ENCODE assay signal across 17 mouse cellular contexts in the genomic region with DNA sequence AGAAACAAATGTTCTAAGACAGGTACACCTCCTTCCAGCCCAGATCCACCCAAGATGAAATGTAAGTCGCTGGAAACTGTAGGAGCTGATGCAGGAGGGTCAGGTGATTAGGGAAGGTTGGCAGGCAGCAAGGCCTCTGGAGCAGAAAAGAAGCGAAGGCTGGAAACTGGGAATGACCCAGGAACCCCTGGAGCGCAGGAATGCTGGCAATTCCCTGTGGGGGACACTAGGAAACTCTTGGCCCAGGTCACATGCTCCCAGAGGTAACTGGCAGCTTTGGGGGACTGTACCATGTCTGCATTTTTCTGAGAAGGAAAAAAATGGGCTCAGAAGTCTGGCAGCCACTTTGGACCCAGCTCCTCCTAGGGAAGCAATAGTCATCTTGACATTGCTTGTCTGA.
DNase-seq lines count a peak whose midpoint lies in the region; ATAC-seq lines count a peak whose summit lies in the region.
"Had no signal": no experiment of that assay in that cellular context is flagged by ENCODE, and none has a peak within 500 bp of the region (broad histone marks: within the 10 kb centered on the region; RNA-seq: fewer than 3 reads in every experiment).

No protein-coding gene starts in this region.

- no peak for ATAC-seq in kidney, embryonic 14.5 days (ENCODE audit: low FRiP score, low TSS enrichment)
- ATAC-seq: activated CD4-positive, CD25-positive, alpha-beta regulatory T cell, adult 4 months; inflammation-experienced regulatory T-cells, adult 6 months had no signal

- H3K36me3 ChIP-seq in kidney, embryonic 14.5 days (ENCODE audit: control insufficient read depth, insufficient read depth, low read length) = no peaks in the 10 kb centered on the region
- peaks cover 3% of the 10 kb centered on the region; the same call in 1 of the 2 replicates for H3K36me3 ChIP-seq in limb, embryonic 10.5 days
- H3K36me3 ChIP-seq: forebrain, embryonic 12.5 days; neural tube, embryonic 13.5 days had no signal

- WGBS in kidney, embryonic 14.5 days = 48% methylated on average over 3 of the region's 3 CpGs
- 30% methylated on average over 3 of the region's 3 CpGs for WGBS in limb, embryonic 10.5 days

- H3K4me1 ChIP-seq in kidney, embryonic 14.5 days (ENCODE audit: control insufficient read depth, insufficient read depth, low read length) = peaks cover 60% of the 10 kb centered on the region
- H3K4me1 ChIP-seq in limb, embryonic 10.5 days = peaks cover 60% of the 10 kb centered on the region

- intact Hi-C loops in heart, postnatal 25 days (cut with DNase I) = no loop called here

- H3K9me3 ChIP-seq in kidney, embryonic 14.5 days (ENCODE audit: control insufficient read depth, low read length) = no peaks in the 10 kb centered on the region
- no peaks in the 10 kb centered on the region for H3K9me3 ChIP-seq in limb, embryonic 10.5 days (replicated peaks)
- H3K9me3 ChIP-seq: forebrain, embryonic 12.5 days; neural tube, embryonic 13.5 days had no signal

- peak overlapping the region; percentile 47 for H3K27ac ChIP-seq in kidney, embryonic 14.5 days (ENCODE audit: low read depth, low read length)
- peak overlapping the region; percentile 50 for H3K27ac ChIP-seq in limb, embryonic 10.5 days
- H3K27ac ChIP-seq: forebrain, embryonic 12.5 days; liver, embryonic 14.5 days; neural tube, embryonic 13.5 days had no signal

- H3K27me3 ChIP-seq in kidney, embryonic 14.5 days (ENCODE audit: control insufficient read depth, insufficient read depth, low read length) = no peaks in the 10 kb centered on the region
- no peaks in the 10 kb centered on the region; the same call in 1 of the 2 replicates for H3K27me3 ChIP-seq in limb, embryonic 10.5 days (ENCODE audit: low read depth, poor library complexity, severe bottlenecking)
- H3K27me3 ChIP-seq: forebrain, embryonic 12.5 days; neural tube, embryonic 13.5 days had no signal

- H3K9ac ChIP-seq in kidney, embryonic 14.5 days (ENCODE audit: low read depth, low read length) = no peak overlapping the region
- H3K9ac ChIP-seq: forebrain, embryonic 12.5 days; liver, embryonic 14.5 days; neural tube, embryonic 13.5 days had no signal

- H3K4me2 ChIP-seq in kidney, embryonic 14.5 days (replicated peaks; ENCODE audit: low read depth, low read length) = no peak overlapping the region
- H3K4me2 ChIP-seq: forebrain, embryonic 12.5 days; neural tube, embryonic 13.5 days had no signal

- peak; percentile 92 for DNase-seq in heart, adult 11 months
- no peak for DNase-seq in heart, postnatal 25 days (ENCODE audit: low spot score)
- DNase-seq in R1 (ENCODE audit: low read depth, low spot score) = peak; percentile 89
- DNase-seq in limb, embryonic 10.5 days (ENCODE audit: low spot score) = no peak
- no peak for DNase-seq in yolk sac, embryonic 10.5 days (ENCODE audit: low spot score)
- DNase-seq in urinary bladder, postnatal 10 days (ENCODE audit: low spot score) = no peak
- DNase-seq: cerebellum, adult 11-12 months; gastrocnemius, postnatal 10 days; heart, postnatal 10 days; layer of hippocampus, adult 9-11 months; lung, postnatal 14 days had no signal

- H3K4me3 ChIP-seq in kidney, embryonic 14.5 days (ENCODE audit: low read length) = no peak overlapping the region
- H3K4me3 ChIP-seq in limb, embryonic 10.5 days = no peak overlapping the region
- H3K4me3 ChIP-seq: forebrain, embryonic 12.5 days; neural tube, embryonic 13.5 days had no signal

Comparison
In these comparisons a context has a peak if more than half of its experiments do, and no peak if none do; other contexts are left out.
1. DNase-seq: peak in heart, adult 11 months (single experiment) and R1 (single experiment); none in heart, postnatal 25 days (single experiment), limb, embryonic 10.5 days (single experiment), yolk sac, embryonic 10.5 days (single experiment) and urinary bladder, postnatal 10 days (single experiment).